Mouse (Mus musculus) bone marrow macrophage, adult 2 months (primary cell): ENCODE data around the gene Fam126a.

ENCODE experiments used
- CTCF ChIP-seq: IDR thresholded peaks from 2 replicates; pipeline ENCODE4 v1.5.1; 2012; ENCODE audit warnings: low read depth, mild to moderate bottlenecking, low read length, moderate library complexity
- POLR2A ChIP-seq: IDR thresholded peaks from 2 replicates; pipeline ENCODE4 v1.6.1; 2012; ENCODE audit warnings: mild to moderate bottlenecking, low read depth, low read length, borderline replicate concordance

- TF ChIP-seq POLR2A = no peak
- TF ChIP-seq CTCF = no peak
Measured at GRCm38 (mm10) chr5:24072031-24072430, 41.5 kb upstream of the Fam126a start.
